Mouse (Mus musculus) layer of hippocampus, adult 9-11 months (tissue): ENCODE data around the gene Mthfd1l.
"Not testable (repeated sequence)": the region's sequence is repeated elsewhere in the genome, so short reads cannot be mapped to it uniquely, and the experiment has no call there.

ENCODE experiments used
- DNase-seq: peaks from one replicate; pipeline ENCODE4 v3.0.0; 2022

Gene Mthfd1l

GRCm38 (mm10) chr10:4160242-4160785 lies 187.4 kb downstream of the Mthfd1l start:
- no peak for DNase-seq

GRCm38 (mm10) chr10:4162049-4162448 lies 189.1 kb downstream of the Mthfd1l start:
- DNase-seq = no peak

DNA sequence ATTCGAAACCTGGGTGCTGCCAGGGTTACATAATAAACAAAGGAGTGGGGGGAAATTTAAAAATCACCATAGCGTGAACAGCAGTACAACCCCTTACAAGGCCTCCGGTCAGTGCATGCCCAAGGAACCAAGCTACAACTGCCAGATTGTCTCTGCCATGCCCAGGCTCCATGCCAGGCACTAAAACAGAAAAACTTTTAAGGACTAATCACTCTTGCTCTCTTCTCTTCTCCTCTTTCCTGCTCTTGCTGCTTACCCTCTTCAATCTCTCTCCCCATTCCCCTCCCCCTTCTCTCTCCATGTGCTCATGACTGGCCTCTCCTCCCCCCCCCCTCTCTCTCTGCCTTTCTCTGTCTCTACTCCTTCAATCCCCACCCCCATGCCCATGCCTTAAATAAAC lies 190.1 kb downstream of the Mthfd1l start:
- DNase-seq = no peak

DNA sequence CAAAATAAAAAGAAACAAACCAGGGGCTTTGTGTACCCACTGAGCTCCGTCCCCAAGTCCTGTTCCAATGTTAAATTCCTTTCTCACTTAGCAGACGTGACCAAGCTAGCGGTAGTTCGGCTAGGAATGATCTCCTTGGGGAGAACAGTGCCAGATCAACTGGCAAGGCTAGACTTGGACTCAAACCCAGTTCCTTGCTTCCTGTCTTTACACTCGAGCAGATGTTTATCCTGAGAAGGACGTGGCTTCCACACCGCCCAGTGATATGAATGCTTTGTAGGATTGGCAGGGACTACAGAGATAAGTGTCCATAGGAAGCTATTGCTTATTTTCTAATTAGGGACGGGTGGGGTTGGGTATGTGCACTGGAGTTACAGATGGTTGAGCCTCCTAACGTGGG lies 191.8 kb downstream of the Mthfd1l start:
- no peak for DNase-seq

DNA sequence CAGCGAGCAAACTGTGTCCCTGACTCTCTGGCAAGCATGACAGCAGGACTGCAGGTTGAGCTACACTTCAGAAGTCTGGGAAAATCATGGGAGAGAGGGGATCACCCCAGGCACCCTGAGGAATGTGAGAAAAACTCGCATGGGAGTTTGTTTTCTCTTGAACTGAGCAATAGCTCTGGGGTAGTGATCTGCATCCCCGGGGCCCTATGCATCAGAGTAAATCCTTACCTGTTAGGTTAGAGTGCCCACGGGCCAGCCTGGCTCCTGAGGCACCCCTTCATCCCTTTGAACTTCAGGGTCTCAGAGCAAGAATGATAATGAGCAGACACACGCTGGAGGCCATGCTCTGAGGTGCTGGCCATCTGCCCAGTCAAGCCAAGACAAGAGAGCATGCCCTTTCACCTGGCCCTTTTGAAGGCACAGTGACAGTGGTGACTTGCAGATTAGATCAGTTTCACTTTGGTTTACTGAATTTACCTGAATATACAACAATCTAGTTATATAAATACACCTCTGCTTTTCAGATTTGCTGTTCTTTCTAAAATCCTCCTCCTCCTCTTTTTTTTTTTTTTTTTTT lies 195.4 kb downstream of the Mthfd1l start:
- no peak for DNase-seq

GRCm38 (mm10) chr10:4174229-4174628 lies 201.3 kb downstream of the Mthfd1l start:
- no peak for DNase-seq

- no peak for DNase-seq
Measured at GRCm38 (mm10) chr10:4174717-4175116, 201.8 kb downstream of the Mthfd1l start.

- DNase-seq = no peak
Measured at GRCm38 (mm10) chr10:4177285-4177684, 204.4 kb downstream of the Mthfd1l start.

DNA sequence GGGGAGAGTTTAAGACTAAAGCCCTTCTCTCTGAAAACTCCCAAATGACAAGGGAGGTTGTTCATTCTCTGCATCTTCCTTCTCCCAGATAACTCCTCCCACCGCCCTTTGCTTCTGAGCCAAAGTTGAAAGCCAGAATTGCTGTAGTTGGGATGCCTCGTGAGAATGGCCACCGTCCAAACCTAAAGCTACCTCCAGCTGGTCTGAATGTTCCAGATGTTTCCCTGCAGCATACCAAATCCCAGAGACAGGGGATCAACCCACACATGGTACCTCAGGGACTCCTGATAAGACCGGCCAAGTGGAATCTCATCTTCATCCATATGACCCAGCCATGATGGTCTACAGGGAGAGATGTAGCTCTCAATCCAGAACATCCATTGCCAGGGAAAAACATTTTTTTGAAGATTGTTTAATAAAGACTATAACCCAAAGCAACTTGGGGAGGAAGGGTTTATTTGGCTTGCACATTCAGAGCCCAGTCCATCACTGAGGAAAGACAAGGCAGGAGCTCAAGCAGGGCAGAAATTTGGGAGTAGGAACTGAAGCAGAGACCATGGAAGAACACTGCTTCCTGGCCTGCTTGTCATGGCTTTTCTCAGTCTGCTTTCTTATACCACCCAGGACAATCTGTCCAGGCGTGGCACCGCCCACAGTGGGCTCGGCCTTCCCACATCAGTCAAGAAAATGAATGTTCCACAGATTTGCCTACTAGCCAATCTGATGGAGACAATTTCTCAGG lies 206.3 kb downstream of the Mthfd1l start:
- DNase-seq = no peak

DNA sequence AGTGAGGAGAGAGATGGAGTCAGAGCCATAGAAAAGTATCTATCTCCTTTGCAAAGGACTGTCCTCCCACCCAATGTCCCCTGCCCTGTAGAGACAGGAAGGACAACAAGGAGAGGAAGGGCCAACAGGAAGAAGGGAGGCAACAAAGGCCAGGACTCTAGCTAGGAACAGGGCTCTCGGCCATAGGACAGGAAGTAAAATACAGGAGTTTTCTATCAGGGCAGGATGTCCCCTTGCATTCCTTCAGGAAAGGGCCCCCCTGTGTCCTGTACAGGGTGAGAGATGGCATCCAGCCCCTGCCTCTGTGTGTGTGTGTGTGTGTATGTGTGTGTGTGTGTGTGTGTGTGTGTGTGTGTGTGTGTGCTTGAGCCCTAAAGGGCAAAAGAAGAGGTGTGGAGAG lies 209.0 kb downstream of the Mthfd1l start:
- DNase-seq = no peak

DNA sequence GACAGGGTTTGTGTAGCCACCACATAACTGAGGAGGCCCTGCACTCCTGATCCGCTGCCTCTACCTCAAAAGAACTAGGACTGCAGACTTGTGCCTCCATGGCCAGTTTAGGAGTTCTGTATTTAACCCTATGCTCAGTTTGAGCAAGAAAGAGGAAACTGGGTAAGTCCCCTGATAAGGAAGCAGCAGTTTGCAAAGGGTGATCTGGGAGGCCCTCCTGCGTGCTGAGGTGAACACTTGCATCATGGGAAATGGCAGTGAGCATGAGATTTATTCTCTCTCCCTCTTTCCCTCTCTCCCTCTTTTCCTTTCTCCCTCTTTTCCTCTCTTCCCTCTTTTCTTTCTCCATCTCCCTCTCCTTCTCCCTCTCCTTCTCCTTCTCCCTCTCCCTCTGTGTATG lies 209.5 kb downstream of the Mthfd1l start:
- DNase-seq = no peak

GRCm38 (mm10) chr10:4188614-4189402 lies 215.9 kb downstream of the Mthfd1l start:
- DNase-seq = no peak

DNA sequence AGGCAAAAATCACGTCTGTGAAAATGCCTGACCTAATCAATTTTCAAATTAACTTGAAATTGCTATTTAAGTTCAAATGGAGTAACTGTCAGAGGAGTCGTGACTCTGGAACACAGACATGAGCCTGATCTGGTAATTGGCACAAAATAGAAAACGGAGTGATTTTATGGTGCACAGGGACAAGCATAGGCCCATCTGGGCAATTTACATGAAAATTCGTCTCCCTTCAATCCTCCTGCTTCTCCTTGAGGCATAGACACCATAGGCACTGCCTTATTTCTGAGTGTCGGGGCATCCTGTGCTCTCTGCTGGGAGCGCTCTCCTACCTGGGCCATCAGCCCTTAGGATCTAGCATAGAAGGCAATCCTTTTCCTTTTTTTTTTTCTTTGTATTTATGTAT lies 216.5 kb downstream of the Mthfd1l start:
- DNase-seq = no peak

DNA sequence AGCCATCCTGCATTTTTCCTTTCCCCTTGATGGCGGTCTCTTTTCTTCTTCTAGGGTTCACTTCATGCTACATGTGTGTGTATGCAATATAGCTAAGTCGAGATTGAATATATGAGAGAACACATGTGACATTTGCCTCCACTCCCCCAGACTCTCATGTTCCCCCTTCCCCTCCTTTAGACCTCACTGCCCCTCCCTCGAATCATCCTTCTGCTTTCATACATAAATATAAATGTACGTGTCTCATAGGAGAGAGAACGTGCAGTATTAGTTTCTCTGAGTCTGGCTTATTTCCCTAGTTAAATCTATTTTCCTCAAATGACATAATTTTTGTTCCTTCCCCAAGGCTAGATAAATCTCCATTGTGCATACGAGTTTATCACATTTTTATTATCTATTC lies 226.1 kb downstream of the Mthfd1l start:
- DNase-seq = no peak

DNA sequence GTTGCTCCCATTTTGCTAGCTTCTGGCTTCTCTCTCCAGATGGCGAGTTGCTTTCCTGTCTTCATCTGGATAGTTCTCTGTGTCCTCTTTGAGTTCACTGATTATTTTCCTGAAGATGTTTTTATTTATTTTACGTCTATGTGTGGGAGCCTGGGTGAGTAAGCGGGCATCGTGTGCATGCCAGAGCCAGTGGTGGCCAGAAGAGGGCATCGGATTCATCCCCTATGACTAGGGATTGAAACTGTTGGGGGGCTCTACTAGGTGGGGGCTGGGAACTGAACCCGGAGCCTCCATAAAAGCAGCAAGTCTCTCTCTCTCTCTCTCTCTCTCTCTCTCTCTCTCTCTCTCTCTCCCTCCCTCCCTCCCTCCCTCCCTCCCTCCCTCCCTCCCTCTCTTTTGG lies 227.0 kb downstream of the Mthfd1l start:
- no peak for DNase-seq

- DNase-seq = no peak
Measured at GRCm38 (mm10) chr10:4200546-4201104, 227.7 kb downstream of the Mthfd1l start.

DNA sequence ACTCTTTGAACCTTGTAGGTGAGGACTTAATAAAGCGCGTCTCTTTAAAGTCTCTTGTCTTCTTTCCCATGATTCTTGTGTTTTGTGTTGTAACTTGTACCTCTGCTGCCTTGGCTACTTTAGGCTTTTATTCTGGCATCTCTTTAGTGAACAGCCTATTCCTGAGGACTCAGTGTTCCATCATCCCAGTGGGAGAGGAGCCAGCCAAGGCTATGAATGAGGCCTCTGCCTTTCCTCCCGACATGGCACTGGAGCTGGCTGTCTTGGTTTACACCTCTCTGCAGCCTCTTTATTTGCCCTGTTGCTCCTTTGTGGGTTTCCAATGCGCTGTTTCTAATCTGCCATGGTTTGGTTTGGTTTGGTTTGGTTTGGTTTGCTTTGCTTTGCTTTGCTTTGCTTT lies 228.2 kb downstream of the Mthfd1l start:
- no peak for DNase-seq

DNA sequence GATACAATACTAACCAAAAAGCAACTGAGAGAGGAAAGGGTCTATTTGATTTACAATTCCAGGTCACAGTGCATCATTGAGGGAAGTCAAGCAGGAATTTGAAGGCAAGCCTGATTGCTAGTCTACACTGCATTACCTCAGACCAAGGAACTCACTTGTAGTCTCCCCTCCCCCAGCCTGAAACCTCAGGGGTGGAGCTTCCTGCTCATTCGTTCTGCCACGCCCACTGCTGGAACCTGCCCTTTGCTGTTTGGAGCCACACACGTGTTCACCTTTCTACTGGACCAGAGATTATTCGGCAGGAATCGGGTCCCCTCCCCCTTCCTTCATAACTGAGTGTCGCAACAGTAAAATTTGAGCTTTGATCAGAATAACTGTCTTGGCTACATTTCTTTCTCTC lies 230.7 kb downstream of the Mthfd1l start:
- DNase-seq = not testable (repeated sequence)

DNA sequence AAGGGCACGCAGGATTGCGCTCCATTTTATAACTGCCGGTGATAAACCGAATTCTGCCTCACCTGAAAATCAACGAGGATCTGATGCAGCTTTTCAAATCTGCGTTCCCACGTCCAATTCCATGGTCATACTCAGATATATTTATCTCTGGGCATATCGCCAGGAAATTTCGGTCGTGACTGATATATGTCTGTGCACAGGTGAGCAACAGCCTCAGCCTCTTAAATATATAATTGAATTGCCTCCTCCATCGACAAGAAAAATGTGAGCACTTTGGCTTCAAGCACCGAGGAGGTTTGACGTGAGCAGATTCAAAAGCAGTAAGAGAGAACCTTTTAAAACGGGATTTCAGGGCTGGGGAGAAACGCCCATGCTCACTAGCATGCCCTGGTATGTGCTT lies 236.1 kb downstream of the Mthfd1l start:
- DNase-seq = no peak

GRCm38 (mm10) chr10:4210313-4211066 lies 237.6 kb downstream of the Mthfd1l start:
- DNase-seq = peak; percentile 46

DNA sequence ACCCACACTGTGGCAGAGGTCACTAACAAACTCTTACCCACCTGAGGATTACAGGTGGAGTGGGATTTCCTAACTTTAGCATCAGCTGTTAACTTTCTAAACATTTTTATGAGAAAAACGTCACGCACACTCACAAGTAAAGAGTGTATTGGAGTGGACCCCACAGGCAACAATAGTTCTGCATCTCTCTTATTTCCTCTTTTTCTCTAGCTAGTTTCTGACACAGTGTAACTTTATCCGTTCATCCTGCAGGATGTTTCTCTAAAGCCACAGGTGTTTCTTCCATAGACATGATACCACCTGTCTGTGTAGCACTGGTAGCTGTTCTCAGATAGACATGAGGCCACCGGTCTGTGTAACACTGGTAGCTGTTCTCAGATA lies 238.1 kb downstream of the Mthfd1l start:
- no peak for DNase-seq
